Mouse (Mus musculus): ENCODE measurements at regions not wholly inside any gene's neighbourhood (a gene's known extent, or its start where the extent isn't known, plus 50 kb on each side); places are given as distances from the start of the nearest gene placed in this dataset.

GRCm38 (mm10) chr13:116087140-116087539 lies 222.3 kb downstream of the Isl1 start:
- H3K36me3 ChIP-seq (ENCODE audit: control insufficient read depth, insufficient read depth, low read length, poor library complexity, severe bottlenecking) = no peaks in the 10 kb centered on the region
- H3K9me3 ChIP-seq (ENCODE audit: control insufficient read depth, insufficient read depth, low read depth, low read length) = no peaks in the 10 kb centered on the region
- TF ChIP-seq ZC3H11A (IDR thresholded peaks at IDR 0.05; ENCODE audit: borderline replicate concordance, low read depth, low read length) (no peak), HCFC1 (IDR thresholded peaks at IDR 0.05; ENCODE audit: borderline replicate concordance, insufficient read depth, low read length) (no peak), MAFK (IDR thresholded peaks at IDR 0.05; ENCODE audit: insufficient read depth, low read depth, low read length) (no peak), ZNF384 (IDR thresholded peaks at IDR 0.05; ENCODE audit: low read depth, low read length) (no peak), CHD2 (IDR thresholded peaks at IDR 0.05; ENCODE audit: low read depth, low read length) (no peak)

DNA sequence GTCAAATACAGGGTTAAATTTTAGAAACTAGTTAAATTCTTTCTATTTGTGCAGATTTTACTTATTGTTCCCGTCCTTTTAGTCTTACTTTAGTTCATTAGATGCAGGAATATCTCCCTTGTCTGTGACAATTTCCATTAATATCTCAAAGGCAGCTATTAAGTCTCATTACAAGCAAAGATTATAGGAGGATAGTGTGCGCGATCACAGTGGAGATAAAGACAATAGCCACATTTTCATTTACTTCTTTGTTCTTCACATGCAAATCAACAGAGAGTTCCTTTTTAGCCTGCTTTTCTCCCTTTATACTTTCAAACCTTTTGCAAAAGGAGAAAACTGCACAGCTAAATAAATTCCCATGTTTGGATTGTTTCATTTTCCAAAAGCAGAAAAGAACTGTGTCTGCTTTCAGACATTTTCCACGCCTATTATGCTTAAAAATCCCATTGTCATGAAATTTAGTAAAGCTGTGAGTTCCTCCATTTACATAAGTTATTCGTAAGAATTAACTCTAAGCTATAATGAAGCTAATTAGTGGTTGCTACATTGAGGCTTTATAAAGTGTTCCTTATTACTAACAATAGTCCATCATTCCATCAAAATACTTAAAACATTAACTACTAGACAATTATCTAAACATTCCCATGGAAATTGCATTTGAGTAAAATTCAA lies 252.4 kb downstream of the Isl1 start:
- Histone ChIP-seq H3K4me3 (ENCODE audit: insufficient read depth in 1 of 2, low read depth in 1 of 2, low read length in 2 of 2, poor library complexity in 1 of 2, severe bottlenecking in 1 of 2) (no peak overlapping the region), H3K9me3 (ENCODE audit: control insufficient read depth, insufficient read depth, low read depth, low read length) (no peaks in the 10 kb centered on the region), H3K36me3 (ENCODE audit: control insufficient read depth, insufficient read depth, low read length, poor library complexity, severe bottlenecking) (no peaks in the 10 kb centered on the region), H3K9ac (ENCODE audit: insufficient read depth, low read depth, low read length, poor library complexity, severe bottlenecking) (no peak overlapping the region), H3K4me1 (ENCODE audit: control insufficient read depth in 2 of 2, insufficient read depth in 2 of 2, low read length in 2 of 2, poor library complexity in 1 of 2) (no peaks in the 10 kb centered on the region), H3K27ac (ENCODE audit: insufficient read depth, low read depth, low read length, poor library complexity, severe bottlenecking) (no peak overlapping the region)
- TF ChIP-seq HCFC1 (IDR thresholded peaks at IDR 0.05; ENCODE audit: borderline replicate concordance, insufficient read depth, low read length) (no peak), CHD2 (IDR thresholded peaks at IDR 0.05; ENCODE audit: low read depth, low read length) (no peak), MAFK (IDR thresholded peaks at IDR 0.05; ENCODE audit: insufficient read depth, low read depth, low read length) (no peak), ZNF384 (IDR thresholded peaks at IDR 0.05; ENCODE audit: low read depth, low read length) (no peak), ZC3H11A (IDR thresholded peaks at IDR 0.05; ENCODE audit: borderline replicate concordance, low read depth, low read length) (no peak)
- DNase-seq (ENCODE audit: low read depth, low spot score) = no peak
- in situ Hi-C loops (cut with MboI; ENCODE audit: low sequenced_read_pairs in 2 of 2, unreplicated experiment in 2 of 2) = no loop called here

More at GRCm38 (mm10) chr13:116087140-116087539, 222.3 kb downstream of the Isl1 start:
- Histone ChIP-seq H3K4me1 (ENCODE audit: control insufficient read depth in 2 of 2, insufficient read depth in 2 of 2, low read length in 2 of 2, poor library complexity in 1 of 2) (no peaks in the 10 kb centered on the region), H3K9ac (ENCODE audit: insufficient read depth, low read depth, low read length, poor library complexity, severe bottlenecking) (no peak overlapping the region), H3K4me3 (ENCODE audit: insufficient read depth in 1 of 2, low read depth in 1 of 2, low read length in 2 of 2, poor library complexity in 1 of 2, severe bottlenecking in 1 of 2) (no peak overlapping the region), H3K27ac (ENCODE audit: insufficient read depth, low read depth, low read length, poor library complexity, severe bottlenecking) (no peak overlapping the region)
- no peak for DNase-seq (ENCODE audit: low read depth, low spot score)
- in situ Hi-C loops (cut with MboI; ENCODE audit: low sequenced_read_pairs in 2 of 2, unreplicated experiment in 2 of 2) = no loop called here

DNA sequence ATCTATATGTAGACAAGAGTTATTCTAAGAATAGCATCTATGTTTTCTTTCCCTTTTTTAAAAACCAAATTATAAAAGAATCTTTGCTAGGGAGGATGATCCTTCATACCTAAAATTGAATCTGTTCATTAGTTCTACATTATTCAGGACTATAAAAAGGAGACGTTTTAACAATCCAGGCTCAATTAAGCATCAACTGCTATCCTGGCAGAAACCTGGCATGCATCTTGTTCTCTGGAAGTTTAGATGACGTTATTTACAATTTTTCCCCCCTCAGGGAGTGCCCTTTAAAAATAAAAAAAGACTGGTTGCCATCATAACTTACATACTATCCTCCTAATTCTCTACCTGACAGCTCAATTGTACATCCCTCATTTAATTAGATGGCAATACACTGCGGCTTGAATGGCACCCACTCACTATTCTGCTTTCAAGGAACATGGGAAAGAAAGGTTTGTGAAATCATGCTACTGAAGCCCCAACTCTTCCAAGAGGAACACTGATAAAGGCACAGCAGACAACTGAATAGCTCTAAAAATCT lies 253.3 kb downstream of the Isl1 start:
- no peak overlapping the region for H3K27ac ChIP-seq (ENCODE audit: insufficient read depth, low read depth, low read length, poor library complexity, severe bottlenecking)
- no peaks in the 10 kb centered on the region for H3K9me3 ChIP-seq (ENCODE audit: control insufficient read depth, insufficient read depth, low read depth, low read length)
- DNase-seq (ENCODE audit: low read depth, low spot score) = no peak
- TF ChIP-seq ZNF384 (IDR thresholded peaks at IDR 0.05; ENCODE audit: low read depth, low read length) (no peak), HCFC1 (IDR thresholded peaks at IDR 0.05; ENCODE audit: borderline replicate concordance, insufficient read depth, low read length) (no peak), ZC3H11A (IDR thresholded peaks at IDR 0.05; ENCODE audit: borderline replicate concordance, low read depth, low read length) (no peak), CHD2 (IDR thresholded peaks at IDR 0.05; ENCODE audit: low read depth, low read length) (no peak), MAFK (IDR thresholded peaks at IDR 0.05; ENCODE audit: insufficient read depth, low read depth, low read length) (no peak)
- H3K4me3 ChIP-seq (ENCODE audit: insufficient read depth in 1 of 2, low read depth in 1 of 2, low read length in 2 of 2, poor library complexity in 1 of 2, severe bottlenecking in 1 of 2) = no peak overlapping the region
- H3K4me1 ChIP-seq (ENCODE audit: control insufficient read depth in 2 of 2, insufficient read depth in 2 of 2, low read length in 2 of 2, poor library complexity in 1 of 2) = no peaks in the 10 kb centered on the region
- H3K36me3 ChIP-seq (ENCODE audit: control insufficient read depth, insufficient read depth, low read length, poor library complexity, severe bottlenecking) = no peaks in the 10 kb centered on the region
- no peak overlapping the region for H3K9ac ChIP-seq (ENCODE audit: insufficient read depth, low read depth, low read length, poor library complexity, severe bottlenecking)
- in situ Hi-C loops (cut with MboI; ENCODE audit: low sequenced_read_pairs in 2 of 2, unreplicated experiment in 2 of 2) = no loop called here

DNA sequence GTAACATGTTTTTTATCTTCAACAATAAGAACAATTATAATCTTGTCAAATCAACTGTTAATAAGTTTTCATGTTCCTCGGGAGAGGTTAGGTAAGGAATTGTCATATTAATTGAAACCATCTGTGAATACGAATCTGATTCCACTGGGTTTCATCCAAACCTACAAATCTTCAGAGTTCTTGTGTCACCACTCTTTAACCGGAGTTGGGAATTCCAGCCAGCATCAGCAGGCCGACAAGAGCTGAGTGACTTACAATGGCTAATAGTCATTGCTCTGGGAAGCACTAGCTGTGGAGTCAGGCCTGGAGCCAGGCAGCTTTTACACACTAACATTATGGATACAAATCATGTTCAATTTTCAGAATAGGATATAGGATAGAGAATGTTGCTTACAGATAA lies 273.3 kb downstream of the Isl1 start:
- Histone ChIP-seq H3K27ac (ENCODE audit: insufficient read depth, low read depth, low read length, poor library complexity, severe bottlenecking) (no peak overlapping the region), H3K9me3 (ENCODE audit: control insufficient read depth, insufficient read depth, low read depth, low read length) (no peaks in the 10 kb centered on the region), H3K36me3 (ENCODE audit: control insufficient read depth, insufficient read depth, low read length, poor library complexity, severe bottlenecking) (no peaks in the 10 kb centered on the region), H3K4me3 (ENCODE audit: insufficient read depth in 1 of 2, low read depth in 1 of 2, low read length in 2 of 2, poor library complexity in 1 of 2, severe bottlenecking in 1 of 2) (no peak overlapping the region), H3K9ac (ENCODE audit: insufficient read depth, low read depth, low read length, poor library complexity, severe bottlenecking) (no peak overlapping the region), H3K4me1 (ENCODE audit: control insufficient read depth in 2 of 2, insufficient read depth in 2 of 2, low read length in 2 of 2, poor library complexity in 1 of 2) (no peaks in the 10 kb centered on the region)
- no peak for DNase-seq (ENCODE audit: low read depth, low spot score)
- no peak for TF ChIP-seq ZNF384 (IDR thresholded peaks at IDR 0.05; ENCODE audit: low read depth, low read length)
- TF ChIP-seq CHD2 (IDR thresholded peaks at IDR 0.05; ENCODE audit: low read depth, low read length) = no peak
- TF ChIP-seq ZC3H11A (IDR thresholded peaks at IDR 0.05; ENCODE audit: borderline replicate concordance, low read depth, low read length) = no peak
- no peak for TF ChIP-seq HCFC1 (IDR thresholded peaks at IDR 0.05; ENCODE audit: borderline replicate concordance, insufficient read depth, low read length)
- TF ChIP-seq MAFK (IDR thresholded peaks at IDR 0.05; ENCODE audit: insufficient read depth, low read depth, low read length) = no peak
- in situ Hi-C loops (cut with MboI; ENCODE audit: low sequenced_read_pairs in 2 of 2, unreplicated experiment in 2 of 2) = no loop called here

Measured in ES-E14 (cell line).